In the genomic region with DNA sequence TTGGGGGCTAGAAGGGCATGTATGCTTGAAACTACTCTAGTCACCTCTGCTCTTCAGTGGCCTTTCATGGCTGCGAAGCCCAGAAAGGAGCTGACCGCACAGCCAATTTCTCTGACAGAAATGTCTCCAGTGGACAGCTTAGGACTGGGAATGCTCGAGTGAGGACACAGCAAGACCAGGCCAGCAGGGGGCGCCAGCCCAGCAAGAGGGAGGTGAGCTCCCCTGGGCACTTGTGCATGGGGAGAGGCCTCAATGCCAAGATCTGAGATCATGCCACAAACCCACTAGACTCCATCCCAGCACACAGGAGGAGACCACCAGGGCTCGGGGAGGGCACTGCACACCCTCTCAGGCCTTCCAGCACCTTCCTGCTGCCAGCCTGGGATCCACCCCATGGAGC, we compare ENCODE assay signal across 9 mouse cellular contexts. TPM values are rescaled to one million over a fixed set of nuclear protein-coding genes. Genes with fewer than 3 reads are reported as not detected.
DNase-seq lines count a peak whose midpoint lies in the region; ATAC-seq lines count a peak whose summit lies in the region.
"Had no signal": no experiment of that assay in that cellular context is flagged by ENCODE, and none has a peak within 500 bp of the region (broad histone marks: within the 10 kb centered on the region; RNA-seq: fewer than 3 reads in every experiment).

No protein-coding gene starts in this region.

- 0 out of 2 replicates have a peak, but pooled peaks have one; percentile 22 for ATAC-seq in embryonic facial prominence, embryonic 15.5 days (ENCODE audit: insufficient number of reproducible peaks, low FRiP score, low TSS enrichment, low read depth)
- ATAC-seq in megakaryocyte, adult 5-6 weeks (ENCODE audit: poor library complexity, severe bottlenecking): peak; percentile 53
- no peak for ATAC-seq in activated CD4-positive, CD25-positive, alpha-beta regulatory T cell, adult 4 months

- no peak overlapping the region for H3K4me2 ChIP-seq in embryonic facial prominence, embryonic 15.5 days (replicated peaks)
- H3K4me2 ChIP-seq: heart, embryonic 15.5 days had no signal

- no peak overlapping the region for H3K4me3 ChIP-seq in embryonic facial prominence, embryonic 15.5 days (replicated peaks)
- H3K4me3 ChIP-seq: heart, embryonic 15.5 days had no signal

- no peaks in the 10 kb centered on the region for H3K9me3 ChIP-seq in embryonic facial prominence, embryonic 15.5 days (replicated peaks)
- H3K9me3 ChIP-seq: heart, embryonic 15.5 days had no signal

- H3K4me1 ChIP-seq in embryonic facial prominence, embryonic 15.5 days: 0 out of 2 replicates have a peak, but pooled peaks cover 6% of the 10 kb centered on the region

- 54% methylated on average over 5 of the region's 5 CpGs for WGBS in embryonic facial prominence, embryonic 15.5 days

- no peak overlapping the region; the same call in 1 of the 2 replicates for H3K27ac ChIP-seq in embryonic facial prominence, embryonic 15.5 days (replicated peaks)

- H3K27me3 ChIP-seq in embryonic facial prominence, embryonic 15.5 days: no peaks in the 10 kb centered on the region
- H3K27me3 ChIP-seq: heart, embryonic 15.5 days had no signal

- peaks cover 48% of the 10 kb centered on the region for H3K36me3 ChIP-seq in embryonic facial prominence, embryonic 15.5 days

- H3K9ac ChIP-seq in embryonic facial prominence, embryonic 15.5 days: no peak overlapping the region
- H3K9ac ChIP-seq: heart, embryonic 15.5 days had no signal

- peak; percentile 68 for DNase-seq in ovary, postnatal 36 days (ENCODE audit: low spot score)
- DNase-seq in ovary, postnatal 10 days (ENCODE audit: low spot score): no peak
- DNase-seq in adrenal gland, postnatal 25 days: peak; percentile 89
- DNase-seq in kidney, postnatal 4 days: peak; percentile 85 to 89
- peak; percentile 32 to 59 for DNase-seq in spleen, postnatal 14 days (ENCODE audit: low spot score in 2 of 2)

RNA-seq across cellular contexts. Expression of a gene that starts 39.3 kb away (rescaled TPM):
- 103 and 131 TPM in 2 replicates for total RNA-seq in adrenal gland, postnatal 25 days (2021)
- 30.2 and 38.2 TPM in 2 replicates for polyA plus RNA-seq in embryonic facial prominence, embryonic 15.5 days (2015; fragmentation: Nextera tagmentation; extraction: Ambion mirVana)
- total RNA-seq in megakaryocyte, adult 5-6 weeks (2015): 1.8 and 4.2 TPM in 2 replicates
- total RNA-seq in megakaryocyte, adult 5-6 weeks (2017): 2.2 and 2.4 TPM in 2 replicates
- 1 to 10 TPM; 6.5 to 7.7 TPM for polyA plus RNA-seq in activated CD4-positive, CD25-positive, alpha-beta regulatory T cell, adult 4 months (2017; shearing (Covaris generic))

Comparison
In these comparisons a context has a peak if more than half of its experiments do, and no peak if none do; other contexts are left out.
1. RNA of a gene that starts 39.3 kb away (total RNA-seq): 103 to 131 TPM in adrenal gland, postnatal 25 days; 1.8 to 4.2 TPM in megakaryocyte, adult 5-6 weeks; every median in the first group is over 10 times any median in the second.